Mouse (Mus musculus): Measurements from ENCODE around the gene Ctnnd2.

Ctnnd2 gene

GRCm38 (mm10) chr15:30974991-30975775, 802.8 kb downstream of the Ctnnd2 start:
- DNase-seq (ENCODE audit: low read depth, low spot score), result no peak

GRCm38 (mm10) chr15:30977166-30977740, 804.9 kb downstream of the Ctnnd2 start:
- no peak for DNase-seq (ENCODE audit: low read depth, low spot score)

DNA sequence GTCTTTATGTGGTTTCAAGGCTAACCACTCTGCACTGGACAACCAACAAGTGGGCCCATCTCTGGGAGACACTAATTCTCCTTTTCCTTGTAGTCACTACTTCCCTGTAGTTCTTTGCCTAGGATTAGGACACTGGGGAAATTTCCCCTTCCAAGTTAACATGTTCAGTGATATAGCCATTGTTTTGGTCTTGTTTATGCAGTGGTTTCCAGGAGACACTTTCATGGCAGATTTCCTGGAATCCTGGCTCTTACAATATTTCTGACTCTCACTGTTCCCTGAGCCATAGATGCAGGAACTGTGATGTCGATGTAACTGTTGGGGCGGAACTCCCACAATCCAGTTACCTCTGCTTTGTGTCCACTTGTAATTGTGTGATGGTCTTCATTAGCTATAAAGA, 814.5 kb downstream of the Ctnnd2 start:
- no peak for DNase-seq (ENCODE audit: low read depth, low spot score)

- DNase-seq (ENCODE audit: low read depth, low spot score), result no peak
Measured at GRCm38 (mm10) chr15:30990421-30991252, 818.2 kb downstream of the Ctnnd2 start.

- no peak for DNase-seq (ENCODE audit: low read depth, low spot score)
Measured at GRCm38 (mm10) chr15:30992357-30992756, 820.0 kb downstream of the Ctnnd2 start.

DNA sequence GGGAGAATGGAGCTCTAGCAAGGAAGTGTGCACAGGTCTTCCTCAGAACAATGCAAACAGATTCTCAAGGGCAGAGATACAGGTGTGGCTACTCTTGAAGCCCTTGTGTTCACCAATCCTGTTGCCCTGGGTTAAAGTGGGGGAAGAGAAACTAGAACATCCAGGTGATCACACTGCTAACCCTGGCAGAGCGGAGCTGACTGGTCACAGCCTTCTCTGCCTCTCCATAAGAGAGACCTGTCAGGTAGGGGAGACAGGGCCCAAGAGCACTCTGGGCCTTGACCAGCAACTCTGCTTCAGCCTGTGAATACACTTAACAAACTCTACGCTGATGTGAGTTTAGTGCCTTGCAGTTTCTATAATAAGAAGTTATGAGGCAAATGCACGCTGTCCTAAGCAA, 820.5 kb downstream of the Ctnnd2 start:
- DNase-seq (ENCODE audit: low read depth, low spot score), result no peak

DNA sequence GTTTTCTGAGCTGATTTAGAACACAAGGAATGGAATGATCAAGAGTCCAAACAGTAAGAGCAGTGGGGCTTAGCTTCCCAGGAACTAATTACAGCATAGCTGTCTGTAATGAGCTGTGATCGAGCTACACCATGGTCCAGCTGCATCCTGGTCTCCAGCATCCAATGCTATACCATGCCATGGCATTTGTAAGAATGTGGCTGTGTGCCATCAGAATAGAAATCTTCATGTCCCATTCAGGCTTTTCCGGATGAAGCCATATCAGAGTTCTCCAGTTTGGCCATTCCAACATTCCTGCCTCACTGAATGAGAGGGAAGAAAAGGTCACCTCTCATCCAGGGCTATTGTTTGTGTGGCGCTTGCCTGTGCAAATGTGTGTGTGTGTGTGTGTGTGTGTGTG, 823.0 kb downstream of the Ctnnd2 start:
- no peak for DNase-seq (ENCODE audit: low read depth, low spot score)

- no peak for DNase-seq (ENCODE audit: low read depth, low spot score)
Measured at GRCm38 (mm10) chr15:31004468-31004867, 832.1 kb downstream of the Ctnnd2 start.

GRCm38 (mm10) chr15:31004976-31005375, 832.6 kb downstream of the Ctnnd2 start:
- DNase-seq (ENCODE audit: low read depth, low spot score), result no peak

- no peak for DNase-seq (ENCODE audit: low read depth, low spot score)
Measured at GRCm38 (mm10) chr15:31006050-31006824, 833.8 kb downstream of the Ctnnd2 start.

DNA sequence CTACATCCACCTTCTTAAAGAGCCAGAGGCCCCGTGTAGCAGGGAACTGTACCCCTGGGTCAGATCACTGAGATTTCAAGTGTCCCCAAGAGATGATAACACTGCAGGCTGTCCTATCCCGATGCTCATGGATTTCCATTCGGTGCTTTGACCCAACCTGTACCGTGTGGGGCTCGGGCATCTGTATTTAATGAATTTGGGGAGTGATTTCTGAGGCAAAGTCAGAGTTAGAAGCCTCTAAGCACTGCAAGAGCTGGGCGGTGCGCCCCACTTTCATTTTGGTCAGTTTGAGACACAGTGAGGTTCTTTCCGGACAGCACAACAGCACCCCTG, 834.4 kb downstream of the Ctnnd2 start:
- no peak for DNase-seq (ENCODE audit: low read depth, low spot score)

GRCm38 (mm10) chr15:31008594-31008993, 836.2 kb downstream of the Ctnnd2 start:
- DNase-seq (ENCODE audit: low read depth, low spot score), result no peak

GRCm38 (mm10) chr15:31020769-31021168, 848.4 kb downstream of the Ctnnd2 start:
- DNase-seq (ENCODE audit: low read depth, low spot score), result no peak

DNA sequence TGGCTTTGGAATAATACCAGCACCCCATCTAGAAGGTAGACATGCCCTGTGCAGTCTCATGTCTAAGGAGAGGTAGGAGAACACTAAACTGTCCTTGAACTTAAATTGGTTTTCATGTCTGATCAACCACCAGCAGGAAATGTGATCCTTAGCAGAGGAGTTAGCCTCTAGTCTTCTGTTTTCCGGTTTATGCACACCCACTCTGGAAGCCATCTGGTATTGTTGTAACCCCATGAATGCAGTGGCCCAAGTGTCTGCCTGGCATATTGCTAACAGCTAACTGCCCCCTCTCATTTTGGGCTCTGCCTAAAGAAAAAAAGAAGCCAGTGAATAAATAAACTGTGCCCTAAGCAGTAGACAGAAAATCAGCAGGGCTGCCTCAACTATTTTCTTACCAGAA, 849.6 kb downstream of the Ctnnd2 start:
- DNase-seq (ENCODE audit: low read depth, low spot score), result no peak

DNA sequence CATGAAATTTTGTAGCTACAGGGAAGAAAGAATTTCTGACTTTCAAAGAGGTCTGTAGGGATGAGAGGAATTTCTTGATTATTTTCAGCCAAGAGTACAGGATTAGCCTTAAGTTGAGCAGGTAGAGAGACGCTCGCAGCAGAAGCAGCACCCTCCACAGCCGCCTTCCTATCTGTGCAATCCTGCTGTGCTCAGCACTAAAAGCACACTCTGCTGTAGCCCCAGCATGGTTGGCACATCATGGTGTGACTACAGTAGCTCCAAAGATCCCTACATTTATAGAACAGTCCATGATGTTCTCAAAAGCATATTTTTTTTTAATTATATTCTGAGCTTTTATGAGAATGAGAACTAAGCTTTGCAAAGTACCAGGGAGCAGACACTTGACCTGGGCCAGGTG, 850.1 kb downstream of the Ctnnd2 start:
- DNase-seq (ENCODE audit: low read depth, low spot score), result no peak

- no peak for DNase-seq (ENCODE audit: low read depth, low spot score)
Measured at GRCm38 (mm10) chr15:31023766-31024165, 851.4 kb downstream of the Ctnnd2 start.

- DNase-seq (ENCODE audit: low read depth, low spot score), result no peak
Measured at GRCm38 (mm10) chr15:31027448-31028230, 855.2 kb downstream of the Ctnnd2 start.

- no peak for DNase-seq (ENCODE audit: low read depth, low spot score)
Measured at GRCm38 (mm10) chr15:31044983-31045382, 872.6 kb downstream of the Ctnnd2 start.

GRCm38 (mm10) chr15:31051496-31051895, 879.1 kb downstream of the Ctnnd2 start:
- no peak for DNase-seq (ENCODE audit: low read depth, low spot score)

DNA sequence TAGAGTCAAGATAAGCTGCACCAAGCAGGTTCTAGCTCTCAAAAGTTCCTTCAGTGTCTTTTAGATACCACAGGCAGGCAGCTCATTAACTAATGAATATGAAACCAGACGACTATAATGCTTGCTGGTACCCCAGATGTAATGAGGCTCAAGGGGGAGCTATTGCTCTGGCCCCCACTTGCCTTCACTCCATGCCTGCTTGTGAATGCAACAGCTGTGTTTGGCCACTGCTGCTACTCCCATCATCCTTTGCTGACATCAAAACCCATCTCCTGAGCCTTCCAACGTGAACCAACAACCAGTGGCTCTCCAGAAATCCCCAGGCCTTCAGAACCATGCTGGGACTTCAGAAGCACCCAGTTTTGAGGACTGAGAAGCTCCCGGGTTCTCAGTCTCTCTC, 883.8 kb downstream of the Ctnnd2 start:
- DNase-seq (ENCODE audit: low read depth, low spot score), result no peak

GRCm38 (mm10) chr15:31058315-31058714, 885.9 kb downstream of the Ctnnd2 start:
- DNase-seq (ENCODE audit: low read depth, low spot score), result no peak

Data from WW6 (cell line).